Mouse (Mus musculus): Measurements from ENCODE around the gene Tbc1d16. TPM values are rescaled to one million over a fixed set of nuclear protein-coding genes. Genes with fewer than 3 reads are reported as not detected.

Tbc1d16 gene
- polyA plus RNA-seq, 1 experiment = not detected

- no peak for TF ChIP-seq GATA1 (IDR thresholded peaks at IDR 0.05; ENCODE audit: low read length)
Observed at GRCm38 (mm10) chr11:119147153-119147552, 81.1 kb downstream of the Tbc1d16 start.

GRCm38 (mm10) chr11:119146140-119146539 lies 82.2 kb downstream of the Tbc1d16 start:
- no peak for TF ChIP-seq GATA1 (IDR thresholded peaks at IDR 0.05; ENCODE audit: low read length)

GRCm38 (mm10) chr11:119144801-119145475 lies 83.4 kb downstream of the Tbc1d16 start:
- TF ChIP-seq GATA1 (IDR thresholded peaks at IDR 0.05; ENCODE audit: low read length) = no peak

GRCm38 (mm10) chr11:119143376-119144002 lies 84.8 kb downstream of the Tbc1d16 start:
- TF ChIP-seq GATA1 (IDR thresholded peaks at IDR 0.05; ENCODE audit: low read length) = no peak

GRCm38 (mm10) chr11:119142615-119143014 lies 85.7 kb downstream of the Tbc1d16 start:
- TF ChIP-seq GATA1 (IDR thresholded peaks at IDR 0.05; ENCODE audit: low read length) = no peak

- TF ChIP-seq GATA1 (IDR thresholded peaks at IDR 0.05; ENCODE audit: low read length) = no peak
Observed at GRCm38 (mm10) chr11:119139026-119139425, 89.3 kb downstream of the Tbc1d16 start.

GRCm38 (mm10) chr11:119138205-119138604 lies 90.1 kb downstream of the Tbc1d16 start:
- TF ChIP-seq GATA1 (IDR thresholded peaks at IDR 0.05; ENCODE audit: low read length) = no peak

GRCm38 (mm10) chr11:119134586-119134985 lies 93.7 kb downstream of the Tbc1d16 start:
- no peak for TF ChIP-seq GATA1 (IDR thresholded peaks at IDR 0.05; ENCODE audit: low read length)

- no peak for TF ChIP-seq GATA1 (IDR thresholded peaks at IDR 0.05; ENCODE audit: low read length)
Observed at GRCm38 (mm10) chr11:119133437-119134221, 94.7 kb downstream of the Tbc1d16 start.

- no peak for TF ChIP-seq GATA1 (IDR thresholded peaks at IDR 0.05; ENCODE audit: low read length)
Observed at GRCm38 (mm10) chr11:119132198-119133035, 95.9 kb downstream of the Tbc1d16 start.

- TF ChIP-seq GATA1 (IDR thresholded peaks at IDR 0.05; ENCODE audit: low read length) = no peak
Observed at GRCm38 (mm10) chr11:119130081-119130765, 98.1 kb downstream of the Tbc1d16 start.

- no peak for TF ChIP-seq GATA1 (IDR thresholded peaks at IDR 0.05; ENCODE audit: low read length)
Observed at GRCm38 (mm10) chr11:119129281-119130058, 98.8 kb downstream of the Tbc1d16 start.

GRCm38 (mm10) chr11:119128668-119129280 lies 99.5 kb downstream of the Tbc1d16 start:
- no peak for TF ChIP-seq GATA1 (IDR thresholded peaks at IDR 0.05; ENCODE audit: low read length)

Data from G1E-ER4 (cell line).